Mouse (Mus musculus): ENCODE measurements around the gene Scn7a. TPM values are rescaled to one million over a fixed set of nuclear protein-coding genes. Genes with fewer than 3 reads are reported as not detected.

Gene Scn7a
- polyA plus RNA-seq, 2 experiments from 2014 or later: not detected

Other genes with a start within 250 kb of the Scn7a start
- gene Scn9a, start 150.0 kb downstream of the Scn7a start, polyA plus RNA-seq (2017; shearing (Covaris generic)): under 1 TPM in 1 of 2 experiments, not detected in 1; 0.17 TPM